Mouse (Mus musculus) cerebellum, postnatal 36 days (tissue): Measurements from ENCODE around the gene Fam229a.
"Not testable (repeated sequence)": the region's sequence is repeated elsewhere in the genome, so short reads cannot be mapped to it uniquely, and the experiment has no call there.

Experiments used
- DNase-seq, 2 experiments: peaks; one replicate each; pipeline ENCODE4 v3.0.0; 2021 to 2022; ENCODE audit warnings: mixed read lengths in 2 of 2

Fam229a gene

GRCm38 (mm10) chr4:129528901-129529300 lies 37.9 kb downstream of the Fam229a start:
- DNase-seq: not testable (repeated sequence)

- DNase-seq: peak; percentile 10 to 14
Observed at GRCm38 (mm10) chr4:129540012-129540411, 49.0 kb downstream of the Fam229a start.
